Mouse (Mus musculus) bone marrow, adult 2 months (tissue): ENCODE measurements at regions not wholly inside any gene's neighbourhood (a gene's known extent, or its start where the extent isn't known, plus 50 kb on each side); places are given as distances from the start of the nearest gene placed in this dataset.

ENCODE experiments used
- H3K27ac ChIP-seq: fragments of 200-500 bp; 2 replicates; pipeline ENCODE4 v1.5.1; 2012; ENCODE audit warnings: low read depth, mild to moderate bottlenecking, control low read depth, inconsistent platforms, low read length; ENCODE audit not compliant: control insufficient read depth, poor library complexity, insufficient read depth
- H3K4me1 ChIP-seq: fragments of 200-500 bp; 2 replicates; pipeline ENCODE4 v1.6.1; 2011; ENCODE audit warnings: low read length; ENCODE audit not compliant: control insufficient read depth, insufficient read depth
- H3K4me3 ChIP-seq: fragments of 200-500 bp; replicated peaks from 2 replicates; pipeline ENCODE3; 2011; ENCODE audit warnings: mild to moderate bottlenecking, low read depth, low read length, control low read depth; ENCODE audit not compliant: control insufficient read depth
- CTCF ChIP-seq: fragments of 200-500 bp; IDR thresholded peaks from 2 replicates; pipeline ENCODE4 v1.5.1; 2011; ENCODE audit warnings: low read length, control low read depth; ENCODE audit not compliant: control insufficient read depth, insufficient read depth
- POLR2A ChIP-seq: fragments of 200-500 bp; IDR thresholded peaks from 2 replicates; pipeline ENCODE4 v1.6.1; 2011; ENCODE audit warnings: low read depth, mild to moderate bottlenecking, control low read depth, low read length, borderline replicate concordance; ENCODE audit not compliant: control insufficient read depth
- WGBS: fragments of 180-500 bp; shearing (Covaris S2); methylation state at CpG from one replicate; pipeline ENCODE4 v1.1.7; 2018; 5-methylcytosine and 5-hydroxymethylcytosine counted together

GRCm38 (mm10) chr7:136046645-136047363 lies 330.6 kb upstream of the Mki67 start:
- 58% methylated on average over 14 of the region's 14 CpGs for WGBS
- TF ChIP-seq POLR2A (no peak), CTCF (no peak)
- H3K4me1 ChIP-seq = no peaks in the 10 kb centered on the region; the same call in 1 of the 2 replicates
- H3K4me3 ChIP-seq = no peak overlapping the region
- H3K27ac ChIP-seq = no peak overlapping the region

DNA sequence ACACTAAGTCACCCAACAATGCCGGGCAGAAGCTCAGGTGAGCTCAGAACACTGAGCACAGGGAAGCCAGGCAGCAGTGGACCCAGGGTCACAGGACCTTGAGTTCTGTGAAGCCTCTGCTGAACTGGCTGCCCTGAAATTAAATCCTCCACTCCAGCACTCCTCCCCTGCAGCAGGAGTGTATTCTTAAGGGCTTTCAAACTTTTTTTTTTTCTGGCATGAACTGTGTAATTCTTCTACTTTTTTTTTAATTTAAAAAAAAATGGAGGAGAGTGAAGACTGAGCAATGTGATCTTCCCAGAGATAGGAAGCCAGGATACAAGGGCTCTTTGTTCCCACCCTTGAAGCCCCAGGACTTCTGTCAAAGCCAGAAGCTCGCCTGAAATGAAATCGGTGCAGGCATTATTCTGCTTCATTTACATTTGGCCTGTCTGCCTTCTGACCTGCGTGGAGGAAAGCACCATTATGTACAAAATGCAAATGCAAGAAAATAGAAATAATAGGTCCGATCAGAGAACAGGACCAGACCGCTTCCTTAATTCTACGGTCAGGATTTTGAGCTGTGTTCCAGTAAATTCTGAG lies 331.3 kb upstream of the Mki67 start:
- WGBS = 70% methylated on average over 7 of the region's 7 CpGs
- H3K4me1 ChIP-seq = no peaks in the 10 kb centered on the region; the same call in 1 of the 2 replicates

DNA sequence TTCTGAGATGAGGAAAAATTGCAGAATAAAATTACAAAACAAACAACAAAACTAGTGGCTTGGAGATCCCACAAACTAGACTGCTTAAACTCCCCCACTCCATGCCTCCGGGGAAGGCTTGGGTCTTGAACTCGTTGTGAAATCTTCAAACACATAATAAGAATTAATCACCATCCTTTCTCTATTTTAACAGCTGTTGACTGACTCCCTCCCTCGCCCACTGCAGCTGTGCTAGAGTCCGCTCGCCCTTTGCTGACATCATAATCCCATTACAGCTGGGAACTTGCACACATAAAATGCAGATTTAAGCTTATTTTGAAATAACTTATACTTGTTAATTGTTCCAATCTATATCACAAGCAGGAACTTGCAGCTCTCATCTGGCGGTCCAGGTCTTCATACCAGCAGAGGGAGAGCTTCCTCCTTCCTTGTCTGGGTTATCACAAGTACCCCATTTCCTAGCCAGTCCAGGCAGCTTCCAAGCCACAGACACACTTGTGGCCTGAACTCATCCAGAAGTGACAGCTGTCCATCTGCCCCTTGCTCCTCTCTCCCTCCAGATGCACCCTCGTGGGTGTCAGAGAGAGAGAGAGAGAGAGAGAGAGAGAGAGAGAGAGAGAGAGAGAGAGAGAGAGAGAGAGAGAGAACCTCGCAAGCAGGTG lies 332.9 kb upstream of the Mki67 start:
- 45% methylated on average over 8 of the region's 8 CpGs for WGBS
- Histone ChIP-seq H3K4me3 (no peak overlapping the region), H3K4me1 (no peaks in the 10 kb centered on the region; the same call in 1 of the 2 replicates), H3K27ac (no peak overlapping the region)
- no peak for TF ChIP-seq CTCF
- TF ChIP-seq POLR2A = no peak

More for the DNA sequence above, 331.3 kb upstream of the Mki67 start:
- Histone ChIP-seq H3K4me3 (no peak overlapping the region), H3K27ac (no peak overlapping the region)
- TF ChIP-seq CTCF = no peak

DNA sequence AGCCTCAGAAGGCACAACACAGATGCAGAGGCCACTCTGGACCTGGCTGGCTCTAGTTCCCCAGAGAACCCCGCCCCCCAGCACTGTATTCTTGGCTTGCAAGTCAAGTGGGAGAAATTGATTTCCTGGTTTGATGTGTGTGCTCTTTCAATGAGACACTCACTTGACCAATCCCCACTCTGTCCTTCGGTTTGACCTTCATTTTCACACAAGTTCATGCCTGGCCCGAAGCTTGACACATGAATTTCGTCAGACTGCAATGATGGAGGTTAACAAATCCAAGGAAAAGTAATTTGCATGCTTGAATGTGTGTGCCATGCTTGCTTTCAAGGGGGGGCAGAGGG lies 333.4 kb upstream of the Mki67 start:
- TF ChIP-seq POLR2A = no peak
- TF ChIP-seq CTCF = no peak

DNA sequence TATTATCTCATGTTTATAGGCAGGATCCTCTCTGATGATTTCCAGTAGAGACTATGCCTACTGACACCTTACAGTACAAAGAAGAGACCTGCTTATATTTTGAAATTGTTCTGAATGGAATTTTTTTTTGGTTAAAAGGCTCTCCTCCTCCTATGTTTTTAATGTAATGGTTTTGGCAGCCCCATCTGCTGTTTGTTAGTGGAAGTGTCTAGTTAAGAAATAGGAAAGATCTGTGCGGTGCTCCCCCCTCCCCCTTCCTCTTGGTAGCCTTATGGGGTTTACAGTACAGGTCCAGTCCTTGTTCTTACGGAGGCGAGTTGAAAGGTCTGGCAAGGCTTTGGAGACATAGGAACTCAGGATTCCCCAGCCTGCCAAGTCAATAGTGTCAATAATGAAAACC lies 334.0 kb upstream of the Mki67 start:
- 40% methylated on average over 3 of the region's 3 CpGs for WGBS
- H3K4me1 ChIP-seq = no peaks in the 10 kb centered on the region; the same call in 1 of the 2 replicates
- H3K4me3 ChIP-seq = no peak overlapping the region
- TF ChIP-seq POLR2A = no peak
- no peak for TF ChIP-seq CTCF
- H3K27ac ChIP-seq = no peak overlapping the region

More for the DNA sequence above, 333.4 kb upstream of the Mki67 start:
- no peak overlapping the region for H3K4me3 ChIP-seq
- no peak overlapping the region for H3K27ac ChIP-seq
- WGBS = 59% methylated on average over 4 of the region's 4 CpGs
- no peaks in the 10 kb centered on the region; the same call in 1 of the 2 replicates for H3K4me1 ChIP-seq

- TF ChIP-seq CTCF (no peak), POLR2A (no peak)
- H3K27ac ChIP-seq = no peak overlapping the region
- WGBS = 34% methylated on average over 16 of the region's 16 CpGs
- H3K4me1 ChIP-seq = no peaks in the 10 kb centered on the region
- H3K4me3 ChIP-seq = no peak overlapping the region
These were observed 340.8 kb upstream of the Mki67 start for GRCm38 (mm10) chr7:136056876-136057484.

GRCm38 (mm10) chr7:136058319-136058718 lies 342.2 kb upstream of the Mki67 start:
- WGBS = 86% methylated on average over 5 of the region's 5 CpGs
- Histone ChIP-seq H3K27ac (no peak overlapping the region), H3K4me3 (no peak overlapping the region), H3K4me1 (no peaks in the 10 kb centered on the region)
- TF ChIP-seq POLR2A (no peak), CTCF (no peak)
